Mouse (Mus musculus): ENCODE measurements at regions not wholly inside any gene's neighbourhood (a gene's known extent, or its start where the extent isn't known, plus 50 kb on each side); places are given as distances from the start of the nearest gene placed in this dataset.
A peak's percentile ranks its signal among the peaks of the same experiment; 100 is the strongest.

GRCm38 (mm10) chr12:35319571-35319970, 215.3 kb downstream of the Ahr start:
- intact Hi-C loops (cut with DNase I), result loop anchor here (10.0 kb wide), 1 partner anchor 415 kb away; no protein-coding TSS in a partner anchor
- no peak for DNase-seq

GRCm38 (mm10) chr12:35317046-35317445, 217.8 kb downstream of the Ahr start:
- intact Hi-C loops (cut with DNase I), result loop anchor here (10.0 kb wide), 1 partner anchor 418 kb away; no protein-coding TSS in a partner anchor
- DNase-seq, result peak in 1 of 2 experiments; percentile 6

GRCm38 (mm10) chr12:35314035-35314434, 220.8 kb downstream of the Ahr start:
- intact Hi-C loops (cut with DNase I), result loop anchor here (5.0 to 10.0 kb wide), 2 partner anchors 218 to 421 kb away; no protein-coding TSS in a partner anchor
- no peak for DNase-seq

GRCm38 (mm10) chr12:35313191-35313925, 221.5 kb downstream of the Ahr start:
- DNase-seq, result peak; percentile 56 to 64
- intact Hi-C loops (cut with DNase I), result loop anchor here (5.0 to 10.0 kb wide), 2 partner anchors 219 to 421 kb away; no protein-coding TSS in a partner anchor

- intact Hi-C loops (cut with DNase I), result loop anchor here (2.0 to 5.0 kb wide), 2 partner anchors 369 to 522 kb away; no protein-coding TSS in a partner anchor
- DNase-seq, result no peak
These were observed 226.3 kb downstream of the Ahr start for GRCm38 (mm10) chr12:35308537-35308936.

GRCm38 (mm10) chr12:35303764-35304717, 230.8 kb downstream of the Ahr start:
- DNase-seq, result no peak
- intact Hi-C loops (cut with DNase I), result no loop called here

GRCm38 (mm10) chr12:35303188-35303587, 231.7 kb downstream of the Ahr start:
- no peak for DNase-seq
- intact Hi-C loops (cut with DNase I), result no loop called here

GRCm38 (mm10) chr12:35294668-35295067, 240.2 kb downstream of the Ahr start:
- intact Hi-C loops (cut with DNase I), result no loop called here
- no peak for DNase-seq

- intact Hi-C loops (cut with DNase I), result no loop called here
- DNase-seq, result no peak
These were observed 241.3 kb downstream of the Ahr start for GRCm38 (mm10) chr12:35293566-35293965.

- DNase-seq, result no peak
- intact Hi-C loops (cut with DNase I), result no loop called here
These were observed 242.9 kb downstream of the Ahr start for GRCm38 (mm10) chr12:35291941-35292341.

- DNase-seq, result peak in 1 of 2 experiments; percentile 47
- intact Hi-C loops (cut with DNase I), result no loop called here
These were observed 241.0 kb downstream of the Snx13 start for GRCm38 (mm10) chr12:35287974-35288373.

- intact Hi-C loops (cut with DNase I), result no loop called here
- no peak for DNase-seq
These were observed 240.6 kb downstream of the Snx13 start for GRCm38 (mm10) chr12:35287570-35287969.

GRCm38 (mm10) chr12:35286974-35287553, 240.1 kb downstream of the Snx13 start:
- intact Hi-C loops (cut with DNase I), result no loop called here
- no peak for DNase-seq

GRCm38 (mm10) chr12:35284345-35284744, 237.4 kb downstream of the Snx13 start:
- DNase-seq, result peak in 1 of 2 experiments; percentile 16
- intact Hi-C loops (cut with DNase I), result no loop called here

- no peak for DNase-seq
- intact Hi-C loops (cut with DNase I), result no loop called here
These were observed 236.9 kb downstream of the Snx13 start for GRCm38 (mm10) chr12:35283925-35284324.

- DNase-seq, result no peak
- intact Hi-C loops (cut with DNase I), result no loop called here
These were observed 236.4 kb downstream of the Snx13 start for GRCm38 (mm10) chr12:35283407-35283806.

- intact Hi-C loops (cut with DNase I), result no loop called here
- DNase-seq, result no peak
These were observed 222.5 kb downstream of the Snx13 start for GRCm38 (mm10) chr12:35269465-35269864.

GRCm38 (mm10) chr12:35268006-35268405, 221.0 kb downstream of the Snx13 start:
- no peak for DNase-seq
- intact Hi-C loops (cut with DNase I), result no loop called here

- intact Hi-C loops (cut with DNase I), result no loop called here
- no peak for DNase-seq
These were observed 220.2 kb downstream of the Snx13 start for GRCm38 (mm10) chr12:35267023-35267654.

GRCm38 (mm10) chr12:35259781-35260180, 212.8 kb downstream of the Snx13 start:
- intact Hi-C loops (cut with DNase I), result no loop called here
- DNase-seq, result no peak
